Mouse (Mus musculus) thymus, postnatal 10 days (tissue): ENCODE data around the gene Pygm.
A peak's percentile ranks its signal among the peaks of the same experiment; 100 is the strongest.

Source experiments
- DNase-seq, 2 experiments: peaks; one replicate each; pipeline ENCODE4 v3.0.0; 2021; ENCODE audit warnings: low spot score in 2 of 2

Gene Pygm

GRCm38 (mm10) chr19:6384128-6384527, at the start of gene Pygm:
TSS of gene Pygm (plus strand) at chr19:6384399.
- DNase-seq, result no peak

DNA sequence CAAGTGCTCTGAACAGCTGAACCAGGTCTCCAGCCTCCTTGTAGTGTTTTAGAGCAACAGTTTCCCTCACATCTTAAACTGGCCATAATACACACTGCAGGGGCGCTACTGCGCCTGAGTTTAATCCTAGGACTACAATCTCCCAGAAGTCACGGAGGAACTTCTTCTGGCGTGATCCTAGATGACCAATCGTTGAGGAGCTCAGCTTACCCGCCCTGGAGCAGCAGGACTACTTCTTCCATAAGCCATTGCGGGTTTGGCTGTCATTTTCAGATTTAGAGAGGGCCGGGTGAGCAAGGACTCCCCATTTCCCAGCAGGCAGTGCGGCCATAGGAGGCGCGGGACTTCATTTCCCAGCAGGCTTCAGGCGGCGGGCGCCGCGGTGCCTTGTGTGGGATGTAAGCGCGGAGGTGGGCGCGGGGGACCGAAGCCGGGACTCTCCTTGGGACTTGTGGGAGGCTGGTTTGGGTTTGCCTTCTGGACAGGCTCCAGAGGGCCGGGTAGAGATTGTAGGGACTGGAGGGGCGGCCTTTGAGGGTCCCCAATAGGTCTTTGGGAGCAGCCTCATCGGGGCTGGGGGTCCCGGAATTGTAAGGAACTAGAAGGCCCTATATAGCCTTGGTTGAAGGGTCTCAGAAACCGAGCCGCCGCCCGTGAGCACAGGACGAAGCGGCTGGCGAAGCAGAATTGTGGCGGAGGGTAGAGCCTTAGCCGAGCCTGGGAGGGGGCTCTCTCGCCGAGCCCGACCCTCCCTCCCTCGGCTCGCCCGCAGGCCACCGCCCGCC, 49.3 kb upstream of the Pygm start, which contains the start of gene Men1:
Gene Men1, plus strand, starts transcription at position 307 of the 785 bp plus-strand sequence.
- DNase-seq, result peak; percentile 86 to 87

DNA sequence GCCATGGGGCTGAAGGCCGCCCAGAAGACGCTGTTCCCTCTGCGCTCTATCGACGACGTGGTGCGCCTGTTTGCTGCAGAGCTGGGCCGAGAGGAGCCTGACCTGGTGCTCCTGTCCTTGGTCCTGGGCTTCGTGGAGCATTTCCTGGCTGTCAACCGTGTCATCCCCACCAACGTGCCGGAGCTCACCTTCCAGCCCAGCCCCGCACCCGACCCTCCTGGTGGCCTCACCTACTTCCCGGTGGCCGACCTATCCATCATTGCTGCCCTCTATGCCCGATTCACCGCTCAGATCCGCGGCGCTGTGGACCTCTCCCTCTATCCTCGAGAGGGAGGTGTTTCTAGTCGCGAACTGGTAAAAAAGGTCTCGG, 48.8 kb upstream of the Pygm start:
- peak in 1 of 2 experiments; percentile 25 for DNase-seq

DNA sequence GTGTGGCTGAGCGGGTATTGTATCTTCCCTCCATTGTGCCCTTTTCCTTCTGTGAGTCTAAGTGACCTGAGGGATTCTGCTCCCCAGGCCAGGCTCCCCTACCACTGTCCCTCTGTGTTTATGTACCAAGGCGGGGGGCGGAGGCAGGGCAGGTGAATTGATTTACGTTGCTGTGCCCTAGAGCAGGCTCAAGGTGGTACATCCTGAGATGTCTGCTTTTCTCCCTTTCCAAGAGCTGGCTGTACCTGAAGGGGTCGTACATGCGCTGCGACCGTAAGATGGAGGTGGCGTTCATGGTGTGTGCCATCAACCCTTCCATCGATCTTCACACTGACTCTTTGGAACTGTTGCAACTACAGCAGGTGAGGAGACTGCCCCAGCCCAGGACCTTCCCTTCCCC, 47.3 kb upstream of the Pygm start:
- DNase-seq, result no peak

GRCm38 (mm10) chr19:6338171-6338570, 46.0 kb upstream of the Pygm start:
- no peak for DNase-seq

DNA sequence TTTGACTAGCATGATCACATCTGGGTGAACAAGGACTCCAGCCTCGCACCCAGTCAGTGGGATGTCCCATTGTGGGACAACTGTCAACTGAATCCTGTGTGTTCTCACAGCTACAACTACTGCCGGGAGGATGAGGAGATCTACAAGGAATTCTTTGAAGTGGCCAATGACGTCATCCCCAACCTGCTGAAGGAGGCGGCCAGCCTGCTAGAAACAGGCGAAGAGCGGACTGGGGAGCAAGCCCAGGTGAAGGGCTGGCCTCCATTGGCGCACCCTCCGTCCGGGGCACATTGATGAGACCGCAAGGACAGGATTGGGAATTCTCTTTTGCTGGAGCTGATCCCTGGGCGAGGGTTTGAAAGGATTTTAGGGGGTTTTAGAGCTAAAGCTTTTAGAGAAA, 45.5 kb upstream of the Pygm start:
- DNase-seq, result no peak

DNA sequence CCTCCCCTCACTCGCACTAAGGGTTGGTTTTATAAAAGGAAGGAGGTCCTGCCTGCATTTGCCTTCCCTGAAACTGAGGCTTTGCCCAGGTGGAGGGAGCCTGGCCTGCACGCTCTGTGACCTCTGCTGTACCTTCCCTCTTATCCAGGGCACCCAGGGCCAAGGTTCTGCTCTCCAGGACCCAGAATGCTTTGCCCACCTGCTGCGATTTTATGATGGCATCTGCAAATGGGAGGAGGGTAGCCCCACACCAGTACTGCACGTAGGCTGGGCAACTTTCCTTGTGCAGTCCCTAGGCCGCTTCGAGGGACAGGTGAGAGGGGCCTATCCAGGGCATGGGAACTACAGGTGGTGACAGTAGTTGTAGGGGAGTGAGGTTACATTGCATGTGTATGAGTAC, 45.0 kb upstream of the Pygm start:
- no peak for DNase-seq

GRCm38 (mm10) chr19:6339890-6340504, 44.2 kb upstream of the Pygm start:
- peak; percentile 55 to 62 for DNase-seq

- peak; percentile 86 to 94 for DNase-seq
Observed at GRCm38 (mm10) chr19:6340524-6341452, 43.4 kb upstream of the Pygm start, which contains the start of gene Map4k2. TSS of gene Map4k2 (plus strand) at chr19:6341135.

DNA sequence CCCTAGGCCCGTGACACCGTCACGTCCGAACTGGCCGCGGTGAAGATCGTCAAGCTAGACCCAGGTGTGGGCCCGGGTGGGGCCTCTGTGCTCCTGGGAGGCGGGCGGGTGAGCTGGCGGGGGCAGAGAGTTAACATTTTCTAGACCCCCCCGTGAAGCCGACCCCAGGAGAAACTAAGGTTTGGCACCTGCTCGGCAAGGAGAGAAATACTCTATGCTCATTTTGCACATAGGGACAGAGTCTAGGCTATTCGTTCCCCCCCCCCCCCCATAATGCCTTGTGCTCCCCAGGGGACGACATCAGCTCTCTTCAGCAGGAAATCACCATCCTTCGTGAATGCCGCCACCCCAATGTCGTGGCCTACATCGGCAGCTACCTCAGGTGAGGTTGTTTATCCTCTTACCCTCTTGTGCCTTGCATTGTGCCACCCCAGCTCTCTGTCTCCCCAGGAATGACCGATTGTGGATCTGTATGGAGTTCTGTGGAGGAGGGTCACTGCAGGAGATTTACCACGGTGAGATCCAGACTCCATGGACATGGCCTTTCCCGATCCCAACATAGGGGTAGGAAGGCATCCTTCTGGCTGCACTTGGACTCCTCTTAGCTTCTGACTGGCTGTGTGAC, 42.6 kb upstream of the Pygm start:
- DNase-seq, result peak in 1 of 2 experiments; percentile 35

GRCm38 (mm10) chr19:6342276-6342933, 41.8 kb upstream of the Pygm start:
- DNase-seq, result peak in 1 of 2 experiments; percentile 46

- DNase-seq, result peak in 1 of 2 experiments; percentile 32
Observed at GRCm38 (mm10) chr19:6343066-6343925, 40.9 kb upstream of the Pygm start.

DNA sequence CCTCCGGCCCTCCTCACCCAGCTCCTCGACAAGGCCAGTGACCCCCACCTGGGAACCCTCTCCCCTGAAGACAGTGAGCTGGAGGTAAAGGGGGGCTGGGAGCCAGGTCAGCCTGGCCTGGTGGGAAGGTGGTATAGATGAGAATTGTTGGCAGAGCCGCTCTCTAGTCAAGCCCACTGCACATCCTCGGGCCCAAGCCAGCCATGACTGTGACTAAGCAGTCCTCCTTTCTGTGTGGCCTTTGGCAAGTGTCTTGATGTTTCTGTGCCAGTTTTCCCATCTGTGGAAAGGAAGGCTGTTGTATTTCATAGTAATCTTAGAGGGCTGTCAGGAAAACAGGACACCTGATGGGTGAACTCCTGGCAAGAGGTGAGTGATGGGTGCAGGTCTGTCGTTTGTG, 40.2 kb upstream of the Pygm start:
- DNase-seq, result no peak

GRCm38 (mm10) chr19:6346023-6346422, 38.2 kb upstream of the Pygm start:
- DNase-seq, result no peak

- no peak for DNase-seq
Observed at GRCm38 (mm10) chr19:6346661-6347060, 37.5 kb upstream of the Pygm start.

DNA sequence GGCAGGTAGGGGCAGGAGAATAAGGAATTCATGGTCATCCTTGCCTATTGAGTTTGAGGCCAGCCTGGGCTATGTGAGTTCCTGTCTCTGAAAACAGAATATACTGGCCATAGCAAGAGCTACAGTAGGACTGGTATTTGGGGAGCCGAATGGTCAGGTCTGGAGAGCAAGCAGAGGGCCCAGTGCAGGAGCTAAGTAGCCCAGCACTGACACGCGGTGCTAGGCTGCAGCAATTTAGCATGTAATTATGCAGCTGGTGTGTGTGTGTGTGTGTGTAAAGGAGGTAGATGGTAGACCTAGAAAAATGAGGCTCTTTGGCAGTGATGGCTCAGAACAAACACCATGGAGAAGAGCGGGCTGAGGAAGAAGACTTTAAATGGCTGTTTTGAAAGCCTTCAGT, 36.6 kb upstream of the Pygm start:
- DNase-seq, result no peak

DNA sequence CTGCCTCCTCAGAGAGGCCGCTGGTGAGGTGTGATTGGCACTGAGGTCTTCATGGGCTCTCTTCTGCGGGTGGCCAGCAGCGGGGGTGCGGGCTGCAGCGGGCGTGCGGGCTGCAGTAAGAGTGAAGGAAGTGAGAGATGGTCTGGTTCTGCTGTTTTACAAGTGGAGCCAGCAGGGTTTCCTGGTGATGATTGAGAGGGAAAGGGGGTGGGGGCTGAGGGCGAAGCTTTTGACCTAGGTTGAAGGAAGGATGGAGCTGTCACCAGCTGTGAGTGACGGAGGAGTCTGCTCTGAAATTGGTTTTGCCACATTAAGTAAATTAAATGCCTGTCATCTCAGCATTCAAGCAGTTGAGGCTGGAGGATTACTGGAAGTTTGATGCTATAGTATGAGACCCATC, 35.5 kb upstream of the Pygm start:
- DNase-seq, result no peak

DNA sequence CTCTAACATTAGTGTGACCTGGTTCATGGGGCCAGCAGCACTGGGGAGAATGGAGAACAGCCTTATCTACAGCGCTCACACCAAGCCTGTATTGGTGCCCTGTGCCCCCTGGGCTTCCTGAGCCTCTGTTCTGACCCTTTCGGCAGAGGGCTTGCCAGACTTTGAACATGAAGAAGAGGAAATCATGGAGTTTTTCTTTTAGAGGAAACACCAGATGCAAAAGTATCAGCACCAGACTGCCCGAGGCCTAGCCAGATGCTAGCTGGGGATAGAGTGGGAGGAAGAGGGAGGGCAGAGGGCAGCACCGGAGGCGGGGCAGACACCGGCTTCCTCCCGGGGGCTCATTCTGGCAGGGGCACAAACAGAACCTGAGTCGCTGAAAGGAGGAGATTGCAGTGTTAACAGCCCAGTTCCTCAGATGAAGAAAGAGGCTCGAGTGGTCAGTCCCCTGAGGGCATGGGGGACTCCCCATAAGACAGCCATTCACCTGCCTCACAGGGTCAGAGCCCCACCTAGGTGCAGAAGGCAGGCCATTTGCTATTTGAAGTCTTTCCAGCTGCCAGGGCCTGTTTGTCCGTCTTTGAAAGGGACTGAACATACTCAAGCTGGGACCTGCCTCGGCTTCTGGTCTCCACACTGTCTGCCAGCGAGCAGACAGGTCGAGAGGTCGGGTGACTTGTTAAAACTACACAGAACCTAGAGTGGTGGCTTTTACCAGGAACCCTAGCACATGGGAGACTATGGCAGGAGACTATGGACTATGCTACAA, 34.8 kb upstream of the Pygm start:
- DNase-seq, result no peak

DNA sequence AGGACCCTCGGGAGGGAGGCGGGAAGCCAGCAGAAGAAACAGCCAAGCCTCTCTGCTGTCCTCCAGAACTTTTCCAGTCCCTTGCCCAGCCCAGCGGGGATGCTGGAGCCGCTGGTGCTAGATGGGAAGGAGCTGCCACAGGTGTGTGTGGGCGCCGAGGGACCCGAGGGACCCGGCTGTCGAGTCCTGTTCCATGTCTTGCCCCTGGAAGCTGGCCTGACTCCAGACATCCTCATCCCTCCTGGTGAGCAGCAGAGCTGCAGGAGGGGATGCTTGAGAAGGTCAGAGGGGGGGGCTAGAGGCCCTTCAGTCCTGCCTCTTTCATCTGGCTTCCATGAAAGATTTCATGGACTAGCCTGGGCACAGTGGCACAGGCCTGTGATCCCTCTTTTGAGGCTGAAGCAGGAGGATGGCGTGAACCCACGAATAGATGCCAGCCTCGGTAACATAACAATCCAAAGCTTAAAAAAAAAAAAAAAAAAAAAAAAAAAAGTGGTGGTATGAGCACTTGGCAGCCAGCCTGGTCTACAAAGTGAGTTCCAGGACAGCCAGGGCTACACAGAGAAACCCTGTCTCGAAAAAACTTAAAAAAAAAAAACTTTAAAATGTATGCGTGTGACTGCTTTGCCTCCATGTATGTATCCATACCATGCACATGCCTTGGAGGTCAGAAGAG, 32.6 kb upstream of the Pygm start:
- no peak for DNase-seq
